Mouse (Mus musculus) E14TG2a.4 (cell line): Measurements from ENCODE around the gene Ddx41.

Source experiments
- CTCF ChIP-seq: conservative IDR thresholded peaks from 2 replicates; pipeline ENCODE4 v1.5.1; 2014; ENCODE audit warnings: low read length
- NANOG ChIP-seq: IDR thresholded peaks from 2 replicates; pipeline ENCODE4 v1.6.1; 2014; ENCODE audit warnings: borderline replicate concordance, low read length, mixed read lengths
- POU5F1 ChIP-seq: IDR thresholded peaks from 2 replicates; pipeline ENCODE4 v1.6.1; 2014; ENCODE audit warnings: low read length, borderline replicate concordance

DNA sequence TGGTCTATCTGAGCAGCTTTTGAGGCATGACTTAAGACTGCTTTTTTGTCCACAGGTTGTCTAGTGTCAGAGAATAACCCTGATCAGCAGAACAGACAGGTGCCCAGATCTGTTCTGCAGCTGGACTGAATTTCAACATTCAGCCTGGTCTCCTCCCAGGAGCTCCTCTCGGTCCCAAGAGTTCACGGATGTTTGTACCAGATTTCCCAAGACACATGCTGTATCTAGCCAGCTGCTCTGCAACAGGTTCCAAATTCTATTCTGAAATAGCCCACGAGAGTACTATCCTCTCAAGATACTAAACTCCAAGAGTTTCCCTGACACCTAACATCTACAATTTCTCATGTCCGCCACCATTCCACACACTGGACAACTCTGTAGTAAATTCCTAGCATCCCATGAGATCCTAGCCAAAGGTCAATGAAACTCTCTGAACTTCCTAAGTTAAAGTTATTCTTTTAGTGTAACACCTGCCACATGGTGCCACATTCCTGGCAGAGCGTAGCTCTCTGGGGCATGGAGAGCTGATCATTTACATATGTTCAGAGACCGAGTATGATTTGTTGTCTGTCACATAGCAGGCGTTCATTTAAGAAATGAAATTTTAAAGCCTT, 26.9 kb upstream of the Ddx41 start:
- TF ChIP-seq CTCF: no peak
- no peak for TF ChIP-seq POU5F1
- no peak for TF ChIP-seq NANOG
